Mouse (Mus musculus): ENCODE results near the gene Tbx21. TPM values are rescaled to one million over a fixed set of nuclear protein-coding genes. Genes with fewer than 3 reads are reported as not detected.

The Tbx21 gene
- polyA plus RNA-seq, 1 experiment from 2014 or later, result 0.25 TPM

- DNase-seq (ENCODE audit: low spot score), result no peak
- H3K4me1 ChIP-seq, result no peaks in the 10 kb centered on the region
- H3K4me3 ChIP-seq, result no peak overlapping the region
- no peaks in the 10 kb centered on the region for H3K9me3 ChIP-seq (replicated peaks)
- WGBS, result 68% methylated on average over 1 of the region's 1 CpGs
- H3K27ac ChIP-seq (replicated peaks), result no peak overlapping the region
- H3K27me3 ChIP-seq (ENCODE audit: low read depth, poor library complexity, severe bottlenecking), result no peaks in the 10 kb centered on the region; the same call in 1 of the 2 replicates
- H3K36me3 ChIP-seq, result peaks cover 37% of the 10 kb centered on the region
Measured at GRCm38 (mm10) chr11:97069333-97069732, 45.8 kb downstream of the Tbx21 start.

- DNase-seq (ENCODE audit: low spot score), result no peak
- H3K4me1 ChIP-seq, result peaks cover 8% of the 10 kb centered on the region
- no peak overlapping the region for H3K27ac ChIP-seq (replicated peaks)
- no peaks in the 10 kb centered on the region; the same call in 1 of the 2 replicates for H3K27me3 ChIP-seq (ENCODE audit: low read depth, poor library complexity, severe bottlenecking)
- peaks cover 39% of the 10 kb centered on the region for H3K36me3 ChIP-seq
- 38% methylated on average over 22 of the region's 22 CpGs for WGBS
- 0 out of 2 replicates have a peak overlapping the region, but pooled peaks have one; percentile 0 for H3K4me3 ChIP-seq
- H3K9me3 ChIP-seq (replicated peaks), result no peaks in the 10 kb centered on the region
Measured at GRCm38 (mm10) chr11:97066656-97067360, 48.3 kb downstream of the Tbx21 start.

GRCm38 (mm10) chr11:97065538-97066295 is 49.4 kb downstream of the Tbx21 start:
- Histone ChIP-seq H3K27ac (replicated peaks) (no peak overlapping the region), H3K4me3 (no peak overlapping the region), H3K4me1 (peaks cover 8% of the 10 kb centered on the region), H3K9me3 (replicated peaks) (no peaks in the 10 kb centered on the region), H3K27me3 (ENCODE audit: low read depth, poor library complexity, severe bottlenecking) (no peaks in the 10 kb centered on the region; the same call in 1 of the 2 replicates), H3K36me3 (peaks cover 49% of the 10 kb centered on the region)
- no peak for DNase-seq (ENCODE audit: low spot score)
- 89% methylated on average over 12 of the region's 12 CpGs for WGBS

- H3K4me1 ChIP-seq, result peaks cover 8% of the 10 kb centered on the region
- H3K36me3 ChIP-seq, result peaks cover 66% of the 10 kb centered on the region
- no peaks in the 10 kb centered on the region; the same call in 1 of the 2 replicates for H3K27me3 ChIP-seq (ENCODE audit: low read depth, poor library complexity, severe bottlenecking)
- 88% methylated on average over 3 of the region's 3 CpGs for WGBS
- DNase-seq (ENCODE audit: low spot score), result no peak
- H3K9me3 ChIP-seq (replicated peaks), result no peaks in the 10 kb centered on the region
- H3K4me3 ChIP-seq, result no peak overlapping the region
- H3K27ac ChIP-seq (replicated peaks), result peak overlapping the region; percentile 68; the same call in 1 of the 2 replicates
Measured at GRCm38 (mm10) chr11:97063921-97064295, 51.2 kb downstream of the Tbx21 start.

GRCm38 (mm10) chr11:97063274-97063920 is 51.7 kb downstream of the Tbx21 start:
- no peaks in the 10 kb centered on the region for H3K9me3 ChIP-seq (replicated peaks)
- H3K27ac ChIP-seq (replicated peaks), result peak overlapping the region; percentile 68; the same call in 1 of the 2 replicates
- no peaks in the 10 kb centered on the region; the same call in 1 of the 2 replicates for H3K27me3 ChIP-seq (ENCODE audit: low read depth, poor library complexity, severe bottlenecking)
- H3K36me3 ChIP-seq, result peaks cover 67% of the 10 kb centered on the region
- DNase-seq (ENCODE audit: low spot score), result no peak
- peaks cover 8% of the 10 kb centered on the region for H3K4me1 ChIP-seq
- no peak overlapping the region for H3K4me3 ChIP-seq
- WGBS, result 61% methylated on average over 9 of the region's 9 CpGs

- Histone ChIP-seq H3K36me3 (peaks cover 58% of the 10 kb centered on the region), H3K4me3 (peak overlapping the region; percentile 81; the same call in 1 of the 2 replicates)
- 39% methylated on average over 11 of the region's 11 CpGs for WGBS
Measured at GRCm38 (mm10) chr11:97052219-97052646, 62.9 kb downstream of the Tbx21 start.

GRCm38 (mm10) chr11:97050944-97051586 is 64.1 kb downstream of the Tbx21 start:
- H3K9me3 ChIP-seq (replicated peaks), result no peaks in the 10 kb centered on the region
- H3K4me1 ChIP-seq, result peaks cover 25% of the 10 kb centered on the region
- peaks cover 55% of the 10 kb centered on the region for H3K36me3 ChIP-seq
- H3K27ac ChIP-seq (replicated peaks), result peak overlapping the region; percentile 80
- WGBS, result 32% methylated on average over 13 of the region's 13 CpGs
- peak overlapping the region; percentile 81 for H3K4me3 ChIP-seq
- no peaks in the 10 kb centered on the region for H3K27me3 ChIP-seq (ENCODE audit: low read depth, poor library complexity, severe bottlenecking)
- no peak for DNase-seq (ENCODE audit: low spot score)

More at GRCm38 (mm10) chr11:97052219-97052646, 62.9 kb downstream of the Tbx21 start:
- no peaks in the 10 kb centered on the region for H3K27me3 ChIP-seq (ENCODE audit: low read depth, poor library complexity, severe bottlenecking)
- no peaks in the 10 kb centered on the region for H3K9me3 ChIP-seq (replicated peaks)
- no peak overlapping the region for H3K27ac ChIP-seq (replicated peaks)
- no peak for DNase-seq (ENCODE audit: low spot score)
- peaks cover 25% of the 10 kb centered on the region for H3K4me1 ChIP-seq

GRCm38 (mm10) chr11:97050216-97050943 is 64.8 kb downstream of the Tbx21 start, which contains the start of gene Osbpl7:
Gene Osbpl7 (plus strand): TSS chr11:97050628.
- WGBS, result 9% methylated on average over 18 of the region's 18 CpGs
- Histone ChIP-seq H3K27ac (replicated peaks) (peak within 1 kb of the TSS; percentile 80), H3K9me3 (replicated peaks) (no peaks in the 10 kb centered on the region), H3K4me1 (peaks cover 25% of the 10 kb centered on the region), H3K36me3 (peaks cover 55% of the 10 kb centered on the region), H3K27me3 (ENCODE audit: low read depth, poor library complexity, severe bottlenecking) (no peaks in the 10 kb centered on the region), H3K4me3 (peak within 1 kb of the TSS; percentile 81)
- DNase-seq (ENCODE audit: low spot score), result peak; percentile 65

GRCm38 (mm10) chr11:97049492-97050085 is 65.5 kb downstream of the Tbx21 start:
- peaks cover 55% of the 10 kb centered on the region for H3K36me3 ChIP-seq
- no peaks in the 10 kb centered on the region for H3K27me3 ChIP-seq (ENCODE audit: low read depth, poor library complexity, severe bottlenecking)
- no peak overlapping the region for H3K27ac ChIP-seq (replicated peaks)
- DNase-seq (ENCODE audit: low spot score), result no peak
- H3K4me3 ChIP-seq, result no peak overlapping the region
- WGBS, result 84% methylated on average over 6 of the region's 6 CpGs
- H3K9me3 ChIP-seq (replicated peaks), result no peaks in the 10 kb centered on the region
- H3K4me1 ChIP-seq, result peaks cover 25% of the 10 kb centered on the region

GRCm38 (mm10) chr11:97048090-97048650 is 67.0 kb downstream of the Tbx21 start:
- DNase-seq (ENCODE audit: low spot score), result no peak
- 90% methylated on average over 8 of the region's 8 CpGs for WGBS
- no peaks in the 10 kb centered on the region for H3K9me3 ChIP-seq (replicated peaks)
- no peaks in the 10 kb centered on the region for H3K27me3 ChIP-seq (ENCODE audit: low read depth, poor library complexity, severe bottlenecking)
- peaks cover 26% of the 10 kb centered on the region for H3K4me1 ChIP-seq
- H3K4me3 ChIP-seq, result no peak overlapping the region
- H3K27ac ChIP-seq (replicated peaks), result no peak overlapping the region
- peaks cover 56% of the 10 kb centered on the region for H3K36me3 ChIP-seq

Data from midbrain, embryonic 10.5 days (tissue).